ENCODE assay signal across 22 mouse cellular contexts in the genomic region with DNA sequence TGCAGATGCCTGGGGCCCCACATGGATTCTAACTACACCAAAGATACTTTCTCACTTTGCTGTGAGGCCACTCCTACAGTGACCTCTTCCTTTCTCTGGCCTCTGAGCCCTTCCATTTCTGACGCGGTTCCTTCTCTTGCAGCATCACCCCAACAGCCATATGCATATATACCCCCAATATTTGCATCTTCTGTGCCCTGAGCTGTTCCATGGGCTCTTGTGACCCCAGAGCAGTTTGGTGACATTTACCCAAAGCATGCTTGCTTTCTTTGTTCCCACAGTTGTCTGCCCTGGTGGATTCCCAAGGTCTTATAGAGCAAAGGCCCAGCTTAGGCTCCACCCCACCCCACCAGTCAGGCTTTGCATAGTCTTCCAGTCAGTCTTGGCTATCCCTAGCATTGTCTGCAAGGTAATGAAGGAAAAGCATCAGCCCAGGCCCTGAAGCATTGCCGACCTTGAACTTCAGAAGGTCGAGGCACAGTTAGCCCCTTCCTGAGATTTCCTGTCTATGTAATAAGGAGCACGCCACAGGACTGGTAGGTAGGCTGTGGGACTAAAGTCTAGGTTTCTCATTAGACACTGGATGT. TPM values are rescaled to one million over a fixed set of nuclear protein-coding genes. Genes with fewer than 3 reads are reported as not detected.
DNase-seq lines count a peak whose midpoint lies in the region; ATAC-seq and TF ChIP-seq lines count a peak whose summit lies in the region.
"Had no signal": no experiment of that assay in that cellular context is flagged by ENCODE, and none has a peak within 500 bp of the region (broad histone marks: within the 10 kb centered on the region; RNA-seq: fewer than 3 reads in every experiment).

No protein-coding gene starts in this region.

- no peaks in the 10 kb centered on the region for H3K9me3 ChIP-seq in forebrain, embryonic 10.5 days
- no peaks in the 10 kb centered on the region for H3K9me3 ChIP-seq in forebrain, embryonic 16.5 days (ENCODE audit: control insufficient read depth, low read length)
- no peaks in the 10 kb centered on the region for H3K9me3 ChIP-seq in hindbrain, embryonic 12.5 days (replicated peaks)
- H3K9me3 ChIP-seq: embryonic facial prominence, embryonic 12.5 days; G1E; heart, embryonic 15.5 days had no signal

- TF ChIP-seq CTCF in spleen, adult 2 months (IDR thresholded peaks at IDR 0.05; ENCODE audit: extremely low read depth, insufficient read depth, insufficient read length, insufficient replicate concordance), result no peak

- no peak for TF ChIP-seq POLR2A in spleen, adult 2 months (IDR thresholded peaks at IDR 0.05; ENCODE audit: low read depth, low read length)

- no peak for DNase-seq in forebrain, embryonic 10.5 days (ENCODE audit: extremely low spot score, low spot score)
- no peak for DNase-seq in spleen, adult 2 months (ENCODE audit: low read depth in 1 of 2, low spot score in 2 of 2)
- no peak for DNase-seq in spleen, adult 18-20 months
- no peak for DNase-seq in kidney, postnatal 10 days
- DNase-seq: adrenal gland, adult 8-10 months; cerebellum, adult 18-20 months; cerebellum, postnatal 14 days; gastrocnemius, postnatal 10 days; heart, adult 18-20 months; kidney, adult 18-20 months; liver, postnatal 0 days had no signal

- peak overlapping the region; percentile 6; the same call in 1 of the 2 replicates for H3K27ac ChIP-seq in forebrain, embryonic 10.5 days
- H3K27ac ChIP-seq in forebrain, embryonic 16.5 days (ENCODE audit: low read length), result no peak overlapping the region
- peak overlapping the region; percentile 89 for H3K27ac ChIP-seq in spleen, adult 2 months (ENCODE audit: insufficient read depth, low read length)
- peak overlapping the region; percentile 58 for H3K27ac ChIP-seq in brown adipose tissue, adult 24 weeks (replicated peaks; ENCODE audit: low read depth, low read length)
- H3K27ac ChIP-seq in hindbrain, embryonic 12.5 days, result no peak overlapping the region
- H3K27ac ChIP-seq: macrophage had no signal

- H3K27me3 ChIP-seq in forebrain, embryonic 10.5 days (ENCODE audit: poor library complexity, severe bottlenecking), result no peaks in the 10 kb centered on the region
- H3K27me3 ChIP-seq in forebrain, embryonic 16.5 days (replicated peaks; ENCODE audit: control insufficient read depth, insufficient read depth, low read length), result no peaks in the 10 kb centered on the region
- H3K27me3 ChIP-seq in spleen, adult 2 months (ENCODE audit: control insufficient read depth, insufficient read depth, low read length), result no peaks in the 10 kb centered on the region
- no peaks in the 10 kb centered on the region for H3K27me3 ChIP-seq in hindbrain, embryonic 12.5 days
- H3K27me3 ChIP-seq: embryonic facial prominence, embryonic 12.5 days; heart, embryonic 15.5 days; Patski had no signal

- WGBS in forebrain, embryonic 10.5 days, result 93% methylated on average over 5 of the region's 5 CpGs
- 95% methylated on average over 5 of the region's 5 CpGs for WGBS in forebrain, embryonic 16.5 days
- WGBS in spleen, adult 2 months, result 74% methylated on average over 5 of the region's 5 CpGs
- WGBS in hindbrain, embryonic 12.5 days, result 89% methylated on average over 5 of the region's 5 CpGs

- H3K9ac ChIP-seq in forebrain, embryonic 16.5 days (replicated peaks; ENCODE audit: low read depth, low read length), result no peak overlapping the region
- no peak overlapping the region for H3K9ac ChIP-seq in hindbrain, embryonic 12.5 days
- H3K9ac ChIP-seq: embryonic facial prominence, embryonic 12.5 days; heart, embryonic 15.5 days; liver, postnatal 0 days had no signal

- H3K4me3 ChIP-seq in forebrain, embryonic 10.5 days, result no peak overlapping the region
- no peak overlapping the region for H3K4me3 ChIP-seq in forebrain, embryonic 16.5 days (replicated peaks; ENCODE audit: low read length)
- no peak overlapping the region for H3K4me3 ChIP-seq in spleen, adult 2 months (ENCODE audit: extremely low read depth, insufficient read depth, insufficient read length)
- H3K4me3 ChIP-seq in brown adipose tissue, adult 24 weeks (ENCODE audit: insufficient read depth, low read depth, low read length), result no peak overlapping the region
- H3K4me3 ChIP-seq in hindbrain, embryonic 12.5 days, result no peak overlapping the region
- H3K4me3 ChIP-seq: embryonic facial prominence, embryonic 12.5 days; heart, embryonic 15.5 days had no signal

- no peaks in the 10 kb centered on the region for H3K36me3 ChIP-seq in forebrain, embryonic 10.5 days (replicated peaks)
- H3K36me3 ChIP-seq in forebrain, embryonic 16.5 days (ENCODE audit: control insufficient read depth, insufficient read depth), result no peaks in the 10 kb centered on the region
- peaks cover 7% of the 10 kb centered on the region for H3K36me3 ChIP-seq in spleen, adult 2 months (ENCODE audit: control insufficient read depth, insufficient read depth, low read length)
- H3K36me3 ChIP-seq in hindbrain, embryonic 12.5 days, result no peaks in the 10 kb centered on the region
- H3K36me3 ChIP-seq: embryonic facial prominence, embryonic 12.5 days; G1E; heart, embryonic 15.5 days had no signal

- no peak overlapping the region for H3K4me2 ChIP-seq in forebrain, embryonic 16.5 days (ENCODE audit: low read length)
- no peak overlapping the region for H3K4me2 ChIP-seq in hindbrain, embryonic 12.5 days (replicated peaks)
- H3K4me2 ChIP-seq: embryonic facial prominence, embryonic 12.5 days; heart, embryonic 15.5 days had no signal

- ATAC-seq in forebrain, embryonic 16.5 days, result no peak
- ATAC-seq in hindbrain, embryonic 12.5 days (ENCODE audit: low FRiP score), result no peak
- ATAC-seq: activated CD4-positive, CD25-positive, alpha-beta regulatory T cell, adult 4 months; forebrain, embryonic 14.5 days; liver, postnatal 0 days; lung, postnatal 0 days; Patski had no signal

- H3K4me1 ChIP-seq in forebrain, embryonic 10.5 days, result peaks cover 46% of the 10 kb centered on the region
- H3K4me1 ChIP-seq in forebrain, embryonic 16.5 days (replicated peaks; ENCODE audit: control insufficient read depth, insufficient read depth, low read length), result peaks cover 31% of the 10 kb centered on the region
- H3K4me1 ChIP-seq in spleen, adult 2 months (ENCODE audit: control insufficient read depth, insufficient read depth, insufficient read length), result peaks cover 47% of the 10 kb centered on the region; the same call in 1 of the 2 replicates
- peaks cover 53% of the 10 kb centered on the region for H3K4me1 ChIP-seq in brown adipose tissue, adult 24 weeks (ENCODE audit: control insufficient read depth, insufficient read depth, insufficient read length, low read length)
- H3K4me1 ChIP-seq in hindbrain, embryonic 12.5 days, result peaks cover 29% of the 10 kb centered on the region

RNA-seq across cellular contexts. Expression of a gene that starts 59.8 kb away (rescaled TPM):
- polyA plus RNA-seq in forebrain, embryonic 10.5 days (2016; fragmentation: Nextera tagmentation; extraction: Ambion mirVana), result 6.2 and 6.4 TPM in 2 replicates
- polyA plus RNA-seq in forebrain, embryonic 16.5 days (2015; fragmentation: Nextera tagmentation; extraction: Ambion mirVana), result 16.3 and 20.3 TPM in 2 replicates
- 5.8 and 6.6 TPM in 2 replicates for polyA plus RNA-seq in spleen, adult 2 months (2012; rRNA removed)
- polyA plus RNA-seq in brown adipose tissue, adult 24 weeks (2012; ENCODE audit: insufficient read depth, insufficient read length, missing spikeins), result 32.8 and 33.5 TPM in 2 replicates
- 13.3 and 15.5 TPM in 2 replicates for polyA plus RNA-seq in hindbrain, embryonic 12.5 days (2016; fragmentation: Nextera tagmentation; extraction: Ambion mirVana)

Comparison
In these comparisons a context has a peak if more than half of its experiments do, and no peak if none do; other contexts are left out.
1. H3K27ac ChIP-seq: peak in forebrain, embryonic 10.5 days (single experiment), spleen, adult 2 months (single experiment) and brown adipose tissue, adult 24 weeks (single experiment); none in forebrain, embryonic 16.5 days (single experiment) and hindbrain, embryonic 12.5 days (single experiment).